8 mouse cellular contexts compared by ENCODE assay signal in the genomic region with DNA sequence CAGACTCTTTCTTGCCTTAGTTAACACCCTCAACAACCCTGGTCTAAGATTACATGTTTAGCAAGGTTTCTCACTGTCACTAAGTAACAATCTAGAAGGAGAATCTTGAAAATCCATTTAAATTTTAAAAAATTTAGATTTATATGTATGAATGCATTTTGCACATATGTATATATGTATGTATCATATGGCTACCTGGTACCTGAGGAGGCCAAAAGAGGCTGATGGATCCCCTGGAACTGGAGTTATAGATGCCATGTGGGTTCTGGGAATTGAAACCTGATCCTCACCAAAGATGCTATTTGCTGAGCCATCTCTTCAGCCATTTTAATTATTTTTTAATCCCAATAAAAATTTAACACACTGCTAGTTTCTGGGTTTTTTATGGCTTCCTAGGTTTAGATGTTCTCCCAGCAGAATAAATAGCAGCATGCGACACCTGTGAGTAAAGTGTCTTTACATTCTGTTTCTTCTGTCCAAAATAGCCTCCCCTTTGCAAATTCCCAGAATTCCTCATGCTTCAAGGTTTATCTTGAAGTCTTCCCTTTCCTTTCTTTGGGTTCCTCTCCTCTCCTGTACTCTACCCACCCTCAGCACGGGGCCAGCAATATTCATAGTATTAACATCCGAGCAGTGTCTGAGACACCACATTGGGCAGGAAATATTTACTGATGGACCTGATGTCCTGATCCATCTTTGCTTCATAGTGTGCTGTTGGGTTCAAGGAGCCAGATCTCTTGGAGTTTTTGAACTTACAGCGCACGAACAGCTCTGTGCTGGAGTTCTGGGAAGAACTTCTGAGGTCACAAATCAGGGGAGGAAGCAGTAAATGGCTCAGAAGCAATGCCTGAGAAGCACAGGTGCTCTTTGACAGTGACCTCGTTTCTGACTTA. TPM values are rescaled to one million over a fixed set of nuclear protein-coding genes. Genes with fewer than 3 reads are reported as not detected.
DNase-seq lines count a peak whose midpoint lies in the region; ATAC-seq lines count a peak whose summit lies in the region.

No protein-coding gene starts in this region.

- peak overlapping the region; percentile 74 for H3K9ac ChIP-seq in heart, embryonic 16.5 days (ENCODE audit: low read length)

- no peaks in the 10 kb centered on the region for H3K27me3 ChIP-seq in heart, embryonic 16.5 days (ENCODE audit: control insufficient read depth, insufficient read depth, low read length)
- H3K27me3 ChIP-seq in hindbrain, embryonic 10.5 days (ENCODE audit: insufficient read depth, poor library complexity, severe bottlenecking): no peaks in the 10 kb centered on the region

- peak overlapping the region; percentile 63 for H3K4me2 ChIP-seq in heart, embryonic 16.5 days (ENCODE audit: low read depth, low read length)

- peak overlapping the region; percentile 53; the same call in 1 of the 2 replicates for H3K4me3 ChIP-seq in heart, embryonic 16.5 days (ENCODE audit: low read length)
- H3K4me3 ChIP-seq in hindbrain, embryonic 10.5 days: peak overlapping the region; percentile 59
- peak overlapping the region; percentile 50 for H3K4me3 ChIP-seq in macrophage (ENCODE audit: inconsistent target)

- 49% methylated on average over 6 of the region's 6 CpGs for WGBS in heart, embryonic 16.5 days
- 50% methylated on average over 6 of the region's 6 CpGs for WGBS in hindbrain, embryonic 10.5 days
- WGBS in macrophage (ENCODE audit: missing documents): 73% methylated on average over 6 of the region's 6 CpGs

- no peak for ATAC-seq in heart, embryonic 16.5 days (replicated peaks; ENCODE audit: extremely low read depth, insufficient read depth, low FRiP score)

- DNase-seq in heart, postnatal 10 days: no peak
- DNase-seq in ES-CJ7 (ENCODE audit: low read depth, low spot score): peak; percentile 24
- no peak for DNase-seq in hindbrain, embryonic 10.5 days (ENCODE audit: low spot score)
- no peak for DNase-seq in T-cell, adult 2 months (ENCODE audit: low spot score)
- DNase-seq in layer of hippocampus, adult 11-12 months (ENCODE audit: low spot score): no peak
- no peak for DNase-seq in frontal cortex, postnatal 10 days (ENCODE audit: low spot score in 2 of 2)

- no peak overlapping the region for H3K27ac ChIP-seq in heart, embryonic 16.5 days (ENCODE audit: low read length)
- peak overlapping the region; percentile 62 for H3K27ac ChIP-seq in hindbrain, embryonic 10.5 days
- H3K27ac ChIP-seq in macrophage: peak overlapping the region; percentile 62

- no peaks in the 10 kb centered on the region for H3K36me3 ChIP-seq in heart, embryonic 16.5 days (ENCODE audit: control insufficient read depth, insufficient read depth)
- H3K36me3 ChIP-seq in hindbrain, embryonic 10.5 days: no peaks in the 10 kb centered on the region
- H3K36me3 ChIP-seq in macrophage (ENCODE audit: inconsistent target): no peaks in the 10 kb centered on the region

- H3K79me2 ChIP-seq in macrophage (ENCODE audit: inconsistent target): peaks cover 21% of the 10 kb centered on the region; the same call in 1 of the 2 replicates

- peaks cover 24% of the 10 kb centered on the region for H3K4me1 ChIP-seq in heart, embryonic 16.5 days (ENCODE audit: control insufficient read depth, insufficient read depth, low read length)
- H3K4me1 ChIP-seq in hindbrain, embryonic 10.5 days (replicated peaks): peaks cover 44% of the 10 kb centered on the region

- intact Hi-C loops in heart, postnatal 10 days (cut with DNase I): no loop called here

- H3K9me3 ChIP-seq in heart, embryonic 16.5 days (replicated peaks; ENCODE audit: control insufficient read depth, low read length): no peaks in the 10 kb centered on the region
- H3K9me3 ChIP-seq in hindbrain, embryonic 10.5 days: no peaks in the 10 kb centered on the region

RNA-seq across cellular contexts. Expression of a gene that starts 1.9 kb away (rescaled TPM):
- polyA plus RNA-seq in heart, embryonic 16.5 days (2015; fragmentation: Nextera tagmentation; extraction: Ambion mirVana): 0.76 and 1.2 TPM in 2 replicates
- under 1 TPM in 1 of 2 experiments, not detected in 1; 0.22 TPM for total RNA-seq in heart, postnatal 10 days (2021)
- 0.42 and 0.56 TPM in 2 replicates for polyA plus RNA-seq in hindbrain, embryonic 10.5 days (2016; fragmentation: Nextera tagmentation; extraction: Ambion mirVana)
- not detected for total RNA-seq in macrophage (2018; cell fraction: chromatin; rRNA removed)
- total RNA-seq in macrophage (2018; cell fraction: cytosol; rRNA removed): 10 to 100 TPM in 4 of 26 experiments, 1 to 10 TPM in 20, under 1 TPM in 2; 0.26 to 13.9 (median 5.0) TPM
- 1 to 10 TPM in 4 of 26 experiments, under 1 TPM in 2, not detected in 20; 0.60 to 8.0 (median 2.2) TPM for total RNA-seq in macrophage (2018; cell fraction: nucleus; rRNA removed)
- polyA plus RNA-seq in macrophage (2018): 1.7 to 8.5 TPM (median 4.8 TPM) in 3 replicates

RNA-seq across cellular contexts. Expression of a gene that starts 3.1 kb away (rescaled TPM):
- 11.8 and 12.6 TPM in 2 replicates for polyA plus RNA-seq in heart, embryonic 16.5 days (2015; fragmentation: Nextera tagmentation; extraction: Ambion mirVana)
- 10 to 100 TPM; 21.8 to 28.9 TPM for total RNA-seq in heart, postnatal 10 days (2021)
- 11.3 and 13.4 TPM in 2 replicates for polyA plus RNA-seq in hindbrain, embryonic 10.5 days (2016; fragmentation: Nextera tagmentation; extraction: Ambion mirVana)
- total RNA-seq in macrophage (2018; cell fraction: chromatin; rRNA removed): 10 to 100 TPM in 9 of 26 experiments, 1 to 10 TPM in 12, not detected in 5; 2.2 to 49.3 (median 9.8) TPM
- total RNA-seq in macrophage (2018; cell fraction: cytosol; rRNA removed): 100 to 1,000 TPM in 4 of 26 experiments, 10 to 100 TPM in 22; 24.8 to 148 (median 55.9) TPM
- total RNA-seq in macrophage (2018; cell fraction: nucleus; rRNA removed): 10 to 100 TPM in 20 of 26 experiments, 1 to 10 TPM in 5, not detected in 1; 2.6 to 72.1 (median 24.1) TPM
- polyA plus RNA-seq in macrophage (2018): 24.8 to 42.2 TPM (median 31.8 TPM) in 3 replicates

RNA-seq across cellular contexts. Expression of a gene that starts 8.3 kb away (rescaled TPM):
- 37.9 and 41.1 TPM in 2 replicates for polyA plus RNA-seq in heart, embryonic 16.5 days (2015; fragmentation: Nextera tagmentation; extraction: Ambion mirVana)
- total RNA-seq in heart, postnatal 10 days (2021): 100 to 1,000 TPM; 615 to 716 TPM
- polyA plus RNA-seq in hindbrain, embryonic 10.5 days (2016; fragmentation: Nextera tagmentation; extraction: Ambion mirVana): 44.6 and 55.1 TPM in 2 replicates
- total RNA-seq in macrophage (2018; cell fraction: chromatin; rRNA removed): 100 to 1,000 TPM in 6 of 26 experiments, 10 to 100 TPM in 20; 14.6 to 204 (median 42.8) TPM
- total RNA-seq in macrophage (2018; cell fraction: cytosol; rRNA removed): 100 to 1,000 TPM; 117 to 488 (median 245) TPM
- total RNA-seq in macrophage (2018; cell fraction: nucleus; rRNA removed): 100 to 1,000 TPM in 9 of 26 experiments, 10 to 100 TPM in 16, 1 to 10 TPM in 1; 6.7 to 408 (median 71.5) TPM
- 57.1 to 112 TPM (median 105 TPM) in 3 replicates for polyA plus RNA-seq in macrophage (2018)

RNA-seq across cellular contexts. Expression of a gene that starts 9.5 kb away (rescaled TPM):
- 2.7 and 3.8 TPM in 2 replicates for polyA plus RNA-seq in heart, embryonic 16.5 days (2015; fragmentation: Nextera tagmentation; extraction: Ambion mirVana)
- 10 to 100 TPM; 78.6 to 96.2 TPM for total RNA-seq in heart, postnatal 10 days (2021)
- 7.9 and 8.4 TPM in 2 replicates for polyA plus RNA-seq in hindbrain, embryonic 10.5 days (2016; fragmentation: Nextera tagmentation; extraction: Ambion mirVana)
- 10 to 100 TPM in 1 of 26 experiments, 1 to 10 TPM in 17, not detected in 8; 1.0 to 20.9 (median 3.0) TPM for total RNA-seq in macrophage (2018; cell fraction: chromatin; rRNA removed)
- total RNA-seq in macrophage (2018; cell fraction: cytosol; rRNA removed): 10 to 100 TPM in 12 of 26 experiments, 1 to 10 TPM in 14; 4.0 to 26.3 (median 8.5) TPM
- total RNA-seq in macrophage (2018; cell fraction: nucleus; rRNA removed): 10 to 100 TPM in 3 of 26 experiments, 1 to 10 TPM in 20, under 1 TPM in 2, not detected in 1; 0.63 to 20.6 (median 3.2) TPM
- polyA plus RNA-seq in macrophage (2018): 2.4 to 4.9 TPM (median 3.8 TPM) in 3 replicates

RNA-seq across cellular contexts. Expression of a gene that starts 14.7 kb away (rescaled TPM):
- 2.4 and 5.8 TPM in 2 replicates for polyA plus RNA-seq in heart, embryonic 16.5 days (2015; fragmentation: Nextera tagmentation; extraction: Ambion mirVana)
- 10 to 100 TPM; 49.8 to 51.8 TPM for total RNA-seq in heart, postnatal 10 days (2021)
- polyA plus RNA-seq in hindbrain, embryonic 10.5 days (2016; fragmentation: Nextera tagmentation; extraction: Ambion mirVana): 6.8 and 13.6 TPM in 2 replicates
- total RNA-seq in macrophage (2018; cell fraction: chromatin; rRNA removed): 10 to 100 TPM in 7 of 26 experiments, 1 to 10 TPM in 19; 1.6 to 32.3 (median 3.5) TPM
- total RNA-seq in macrophage (2018; cell fraction: cytosol; rRNA removed): 10 to 100 TPM in 8 of 26 experiments, 1 to 10 TPM in 18; 2.0 to 18.5 (median 6.1) TPM
- total RNA-seq in macrophage (2018; cell fraction: nucleus; rRNA removed): 10 to 100 TPM in 10 of 26 experiments, 1 to 10 TPM in 16; 2.0 to 52.7 (median 8.6) TPM
- polyA plus RNA-seq in macrophage (2018): 0.30 to 0.62 TPM in 2 of 3 replicates, not detected in the other
